Mouse (Mus musculus) yolk sac, embryonic 10.5 days (tissue): Measurements from ENCODE around the gene Gm10570.

Source experiments
- DNase-seq: peaks from one replicate; pipeline ENCODE4 v3.0.0-alpha.2; 2017; ENCODE audit warnings: low spot score

Gm10570 gene

GRCm38 (mm10) chr4:130306796-130307630 lies 1.5 kb downstream of the Gm10570 start:
- DNase-seq, result peak; percentile 38

GRCm38 (mm10) chr4:130304746-130305145 lies 3.7 kb downstream of the Gm10570 start:
- DNase-seq, result no peak

- peak; percentile 60 for DNase-seq
Measured at GRCm38 (mm10) chr4:130302285-130302870, 6.1 kb downstream of the Gm10570 start.

- no peak for DNase-seq
Measured at GRCm38 (mm10) chr4:130299629-130300018, 8.8 kb downstream of the Gm10570 start.

- DNase-seq, result no peak
Measured at GRCm38 (mm10) chr4:130298877-130299628, 9.4 kb downstream of the Gm10570 start.

- DNase-seq, result peak; percentile 53
Measured at GRCm38 (mm10) chr4:130297123-130297529, 11.3 kb downstream of the Gm10570 start.

GRCm38 (mm10) chr4:130296243-130296965 lies 12.1 kb downstream of the Gm10570 start:
- DNase-seq, result no peak

- DNase-seq, result no peak
Measured at GRCm38 (mm10) chr4:130295047-130295745, 13.3 kb downstream of the Gm10570 start.

- DNase-seq, result no peak
Measured at GRCm38 (mm10) chr4:130294513-130294912, 14.0 kb downstream of the Gm10570 start.

GRCm38 (mm10) chr4:130292271-130292670 lies 16.2 kb downstream of the Gm10570 start:
- DNase-seq, result peak; percentile 64

GRCm38 (mm10) chr4:130289824-130290223 lies 18.6 kb downstream of the Gm10570 start:
- DNase-seq, result no peak

- DNase-seq, result no peak
Measured at GRCm38 (mm10) chr4:130286531-130286930, 21.9 kb downstream of the Gm10570 start.

GRCm38 (mm10) chr4:130283826-130284225 lies 24.6 kb downstream of the Gm10570 start:
- DNase-seq, result no peak

- DNase-seq, result no peak
Measured at GRCm38 (mm10) chr4:130282856-130283255, 25.6 kb downstream of the Gm10570 start.

GRCm38 (mm10) chr4:130279105-130279504 lies 29.4 kb downstream of the Gm10570 start, which contains the start of gene Serinc2:
Serinc2 (minus strand) TSS chr4:130279205.
- no peak for DNase-seq

- DNase-seq, result no peak
Measured at GRCm38 (mm10) chr4:130276573-130277176, 31.8 kb downstream of the Gm10570 start.

- DNase-seq, result no peak
Measured at GRCm38 (mm10) chr4:130275823-130276105, 32.7 kb downstream of the Gm10570 start.

- peak; percentile 34 for DNase-seq
Measured at GRCm38 (mm10) chr4:130275016-130275822, 33.3 kb downstream of the Gm10570 start.

- DNase-seq, result no peak
Measured at GRCm38 (mm10) chr4:130274346-130275015, 34.0 kb downstream of the Gm10570 start.
